Mouse (Mus musculus): ENCODE data around the gene Klrg2. TPM values are rescaled to one million over a fixed set of nuclear protein-coding genes. Genes with fewer than 3 reads are reported as not detected.

The Klrg2 gene
- 0.01 and 0.05 TPM in 2 replicates for polyA plus RNA-seq (2012; rRNA removed)

GRCm38 (mm10) chr6:38636852-38637618 lies at the start of gene Klrg2:
Gene Klrg2, minus strand, starts transcription at chr6:38637242.

GRCm38 (mm10) chr6:38662714-38663615 lies 25.9 kb upstream of the Klrg2 start, which contains the start of gene Clec2l:
Gene Clec2l, plus strand, starts transcription at chr6:38663069.

Other genes starting within 250 kb of the Klrg2 start
- 4.9 and 5.7 TPM in 2 replicates for gene Ubn2, start 203.3 kb downstream of the Klrg2 start, polyA plus RNA-seq (2012; rRNA removed)
- gene Fmc1, start 103.7 kb downstream of the Klrg2 start, polyA plus RNA-seq (2012; rRNA removed), result 48.3 and 55.2 TPM in 2 replicates
- gene Luc7l2, start 85.9 kb downstream of the Klrg2 start, polyA plus RNA-seq (2012; rRNA removed), result 63.2 and 68.2 TPM in 2 replicates
- gene Clec2l, start 25.8 kb upstream of the Klrg2 start, polyA plus RNA-seq (2012; rRNA removed), result 0.14 and 0.19 TPM in 2 replicates
- gene Tbxas1, start 238.2 kb upstream of the Klrg2 start, polyA plus RNA-seq (2012; rRNA removed), result 4.5 and 5.1 TPM in 2 replicates
- 10.2 and 11.5 TPM in 2 replicates for gene Hipk2, start 238.9 kb upstream of the Klrg2 start, polyA plus RNA-seq (2012; rRNA removed)

Measured in liver, embryonic 14 days (tissue).